Mouse (Mus musculus) brown adipose tissue, adult 24 weeks (tissue): ENCODE data around the gene Ppil3. TPM values are rescaled to one million over a fixed set of nuclear protein-coding genes. Genes with fewer than 3 reads are reported as not detected.

Source experiments
- H3K27ac ChIP-seq: fragments of 200-500 bp; replicated peaks from 2 replicates; pipeline ENCODE4 v1.5.1; 2012; ENCODE audit warnings: low read depth, mild to moderate bottlenecking, low read length
- H3K4me1 ChIP-seq: fragments of 200-500 bp; 2 replicates; pipeline ENCODE4 v1.6.1; 2012; ENCODE audit warnings: low read length, mixed read lengths; ENCODE audit not compliant: control insufficient read depth, insufficient read depth, insufficient read length
- H3K4me3 ChIP-seq: fragments of 200-500 bp; 2 replicates; pipeline ENCODE4 v1.5.1; 2012; ENCODE audit warnings: low read depth, mild to moderate bottlenecking, low read length, moderate library complexity; ENCODE audit not compliant: insufficient read depth
- polyA plus RNA-seq: library from polyadenylated mRNA; stranded (reverse); fragments of >200 nt; gene quantifications from 2 replicates; pipeline ENCODE4 v1.2.4, GENCODE M21; 2012; ENCODE audit not compliant: missing spikeins, insufficient read depth, insufficient read length

The Ppil3 gene
- polyA plus RNA-seq, 1 experiment: 28.6 TPM

GRCm38 (mm10) chr1:58423371-58424248, 21.7 kb downstream of the Ppil3 start, which contains the start of gene Clk1:
Gene Clk1, minus strand, starts transcription at chr1:58424066.
- peak within 1 kb of the TSS; percentile 95 for H3K27ac ChIP-seq
- peak within 1 kb of the TSS; percentile 82 for H3K4me3 ChIP-seq
- peaks cover 5% of the 10 kb centered on the region for H3K4me1 ChIP-seq

GRCm38 (mm10) chr1:58422879-58423278, 22.4 kb downstream of the Ppil3 start:
- Histone ChIP-seq H3K27ac (peak overlapping the region; percentile 95), H3K4me3 (peak overlapping the region; percentile 82), H3K4me1 (peaks cover 5% of the 10 kb centered on the region)

- Histone ChIP-seq H3K4me3 (peak overlapping the region; percentile 28; the same call in 1 of the 2 replicates), H3K4me1 (peaks cover 5% of the 10 kb centered on the region), H3K27ac (no peak overlapping the region)
Observed at GRCm38 (mm10) chr1:58420961-58421360, 24.3 kb downstream of the Ppil3 start.

GRCm38 (mm10) chr1:58420032-58420431, 25.3 kb downstream of the Ppil3 start:
- H3K4me3 ChIP-seq: no peak overlapping the region
- peaks cover 5% of the 10 kb centered on the region for H3K4me1 ChIP-seq
- H3K27ac ChIP-seq: no peak overlapping the region

- Histone ChIP-seq H3K27ac (no peak overlapping the region), H3K4me1 (peaks cover 2% of the 10 kb centered on the region)
Observed at GRCm38 (mm10) chr1:58416048-58416447, 29.2 kb downstream of the Ppil3 start.

GRCm38 (mm10) chr1:58415442-58415841, 29.8 kb downstream of the Ppil3 start:
- Histone ChIP-seq H3K4me1 (no peaks in the 10 kb centered on the region), H3K4me3 (no peak overlapping the region), H3K27ac (no peak overlapping the region)

More at GRCm38 (mm10) chr1:58416048-58416447, 29.2 kb downstream of the Ppil3 start:
- H3K4me3 ChIP-seq: no peak overlapping the region

GRCm38 (mm10) chr1:58410776-58411175, 34.5 kb downstream of the Ppil3 start:
- no peak overlapping the region for H3K4me3 ChIP-seq
- H3K4me1 ChIP-seq: no peaks in the 10 kb centered on the region
- H3K27ac ChIP-seq: no peak overlapping the region

- no peak overlapping the region for H3K4me3 ChIP-seq
- H3K27ac ChIP-seq: no peak overlapping the region
- H3K4me1 ChIP-seq: no peaks in the 10 kb centered on the region
Observed at GRCm38 (mm10) chr1:58410198-58410588, 35.1 kb downstream of the Ppil3 start.

GRCm38 (mm10) chr1:58409553-58410197, 35.6 kb downstream of the Ppil3 start:
- H3K4me1 ChIP-seq: no peaks in the 10 kb centered on the region
- H3K4me3 ChIP-seq: no peak overlapping the region
- no peak overlapping the region for H3K27ac ChIP-seq

- Histone ChIP-seq H3K4me1 (no peaks in the 10 kb centered on the region), H3K4me3 (no peak overlapping the region), H3K27ac (no peak overlapping the region)
Observed at GRCm38 (mm10) chr1:58408141-58408540, 37.1 kb downstream of the Ppil3 start.

- Histone ChIP-seq H3K27ac (no peak overlapping the region), H3K4me1 (no peaks in the 10 kb centered on the region), H3K4me3 (no peak overlapping the region)
Observed at GRCm38 (mm10) chr1:58407321-58407720, 38.0 kb downstream of the Ppil3 start.

GRCm38 (mm10) chr1:58403745-58404144, 41.5 kb downstream of the Ppil3 start:
- H3K4me3 ChIP-seq: no peak overlapping the region
- H3K4me1 ChIP-seq: no peaks in the 10 kb centered on the region
- H3K27ac ChIP-seq: no peak overlapping the region

- Histone ChIP-seq H3K27ac (no peak overlapping the region), H3K4me1 (no peaks in the 10 kb centered on the region), H3K4me3 (no peak overlapping the region)
Observed at GRCm38 (mm10) chr1:58401396-58401795, 43.9 kb downstream of the Ppil3 start.

GRCm38 (mm10) chr1:58397731-58398130, 47.6 kb downstream of the Ppil3 start:
- H3K4me1 ChIP-seq: no peaks in the 10 kb centered on the region
- H3K27ac ChIP-seq: no peak overlapping the region
- H3K4me3 ChIP-seq: no peak overlapping the region

- no peak overlapping the region for H3K27ac ChIP-seq
- H3K4me1 ChIP-seq: peaks cover 3% of the 10 kb centered on the region; the same call in 1 of the 2 replicates
Observed at GRCm38 (mm10) chr1:58396179-58396578, 49.1 kb downstream of the Ppil3 start.

More at GRCm38 (mm10) chr1:58396179-58396578, 49.1 kb downstream of the Ppil3 start:
- no peak overlapping the region for H3K4me3 ChIP-seq
